Mouse (Mus musculus) mouse trophoblast stem cell (cell line): Measurements from ENCODE around the gene Fam89a.

Source experiments
- in situ Hi-C, 2 experiments: fragments of 300-500 bp; cut with MseI, MboI; formaldehyde crosslinking; loops; 2 replicates in 1 of 2; 3 replicates in 1 of 2; pipeline ENCODE4 v1.15.1; 2025

The Fam89a gene

DNA sequence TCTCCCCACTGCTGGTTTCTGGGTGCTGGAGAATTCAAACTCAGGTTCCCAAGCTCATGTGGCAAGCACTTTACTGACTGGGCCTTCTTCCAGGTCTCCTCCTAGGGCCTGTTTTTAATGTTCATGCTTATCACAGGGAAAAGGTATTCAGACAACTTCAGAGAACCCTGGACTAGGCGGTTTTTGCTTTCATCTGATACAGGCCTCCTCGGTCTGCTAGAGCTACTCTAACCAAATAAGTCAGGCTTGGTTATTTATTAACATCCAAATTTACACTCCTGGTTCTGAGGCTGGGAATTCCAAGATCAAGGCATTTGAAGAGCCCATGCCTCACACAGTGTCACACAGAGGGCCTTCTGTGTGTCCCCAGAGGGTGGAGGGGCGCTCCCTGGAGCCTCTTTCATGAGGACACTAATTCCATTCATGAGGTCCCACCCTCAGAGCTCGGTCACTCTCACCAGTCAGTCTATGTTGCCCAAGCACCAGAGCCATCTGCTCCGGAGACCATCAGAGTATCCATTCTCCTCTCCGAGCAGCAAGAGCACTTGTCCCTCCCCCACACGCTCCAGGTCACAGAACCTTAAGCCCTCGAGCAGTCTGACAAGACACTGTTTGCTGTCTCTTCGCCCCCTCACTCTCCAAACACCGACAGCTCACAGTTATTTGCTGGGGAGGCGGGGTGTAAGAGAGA, 2.6 kb upstream of the Fam89a start:
- in situ Hi-C loops: no loop called here

DNA sequence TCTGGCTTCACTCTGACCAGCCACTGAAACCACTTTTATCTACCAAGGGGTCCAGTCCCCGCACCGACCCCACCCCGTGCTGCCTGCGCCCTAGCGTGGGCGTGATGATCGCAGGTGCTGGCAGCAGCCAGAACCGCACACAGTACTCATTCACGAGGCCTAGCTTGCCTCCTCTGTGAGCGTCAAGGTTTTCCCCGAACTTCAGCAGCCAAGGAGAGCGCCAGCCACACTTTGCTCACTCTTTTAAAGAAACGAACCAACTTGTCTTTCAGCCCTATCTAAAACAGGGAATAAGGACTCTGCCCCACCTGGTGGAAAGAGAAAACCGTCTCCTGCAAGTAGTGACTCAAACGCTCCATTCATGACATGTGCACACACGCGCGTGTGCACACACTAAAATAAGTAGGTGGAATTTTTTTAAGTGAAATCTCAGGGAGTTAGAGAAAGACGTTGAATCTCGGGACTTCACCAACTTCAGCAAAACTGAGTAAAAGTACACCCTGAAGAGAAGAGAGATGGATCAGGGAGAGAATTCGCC, 762 bp upstream of the Fam89a start:
- in situ Hi-C loops: no loop called here

DNA sequence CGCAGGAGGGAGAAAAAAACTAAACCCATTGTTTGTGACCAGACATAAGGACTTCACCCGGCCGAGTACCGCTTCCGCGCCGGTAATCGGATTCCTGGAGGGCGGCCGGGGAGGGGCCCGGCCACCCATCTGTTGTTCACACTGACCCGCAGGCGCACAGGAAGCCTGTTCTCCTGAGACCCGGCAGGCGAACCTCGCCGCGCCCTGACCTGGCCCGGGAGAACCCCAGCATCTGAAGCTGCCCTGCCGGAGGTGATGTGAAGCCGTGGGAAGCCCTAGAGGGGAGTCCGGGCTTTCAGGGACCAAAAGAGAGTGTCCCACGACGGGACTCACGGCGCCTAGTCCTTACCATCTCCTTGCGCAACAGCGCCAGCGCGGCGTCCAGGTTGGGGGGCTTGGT, 441 bp downstream of the Fam89a start:
- in situ Hi-C loops: no loop called here

- in situ Hi-C loops: no loop called here
These were observed 5.0 kb downstream of the Fam89a start for GRCm38 (mm10) chr8:124746661-124747060.

DNA sequence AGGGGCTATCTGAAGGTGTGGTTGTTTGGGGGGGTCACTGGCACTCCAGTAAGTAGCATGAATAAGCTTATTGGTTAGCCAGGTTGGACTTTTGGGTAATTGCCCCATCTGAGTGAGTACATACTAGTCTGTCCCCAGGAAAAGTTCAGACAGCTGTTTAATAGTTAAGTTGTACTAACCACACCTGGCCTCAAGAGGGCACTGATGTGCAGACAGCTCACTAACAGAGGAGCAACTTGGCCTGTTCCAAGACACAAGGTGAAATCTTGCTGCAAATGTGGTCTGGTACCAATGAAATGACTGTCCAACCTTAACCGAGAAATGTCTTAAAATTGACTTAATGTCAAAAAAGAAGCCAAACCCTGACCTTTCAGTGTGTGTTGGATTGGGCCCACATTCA, 12.4 kb downstream of the Fam89a start:
- in situ Hi-C loops: no loop called here

GRCm38 (mm10) chr8:124735371-124735911, 16.2 kb downstream of the Fam89a start:
- in situ Hi-C loops: no loop called here

GRCm38 (mm10) chr8:124732828-124733227, 18.8 kb downstream of the Fam89a start:
- in situ Hi-C loops: no loop called here

DNA sequence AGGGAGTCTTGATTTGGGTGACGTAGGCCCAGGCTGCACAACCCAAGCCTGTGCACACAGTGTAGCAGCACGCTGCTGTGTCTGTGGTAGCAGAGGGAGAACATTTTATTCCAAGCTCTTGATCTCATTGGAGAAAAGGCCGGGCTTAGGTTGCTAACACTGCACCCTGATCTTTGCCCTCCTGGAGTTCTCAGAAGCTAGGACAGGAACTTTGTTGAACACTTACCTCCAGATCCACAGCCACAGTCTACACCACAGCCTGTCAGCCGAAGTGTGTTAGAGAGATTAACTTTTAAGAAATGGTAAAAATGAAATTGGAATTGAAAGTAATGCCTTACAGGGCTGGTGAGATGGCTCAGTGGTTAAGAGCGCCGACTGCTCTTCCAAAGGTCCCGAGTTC, 27.3 kb downstream of the Fam89a start:
- in situ Hi-C loops: no loop called here

GRCm38 (mm10) chr8:124721862-124722515, 29.6 kb downstream of the Fam89a start, which contains the start of the genes Ttc13 and Arv1:
TSS of gene Ttc13 (minus strand) at chr8:124721983.
TSS of gene Arv1 (plus strand) at chr8:124722139.
- in situ Hi-C loops: no loop called here

DNA sequence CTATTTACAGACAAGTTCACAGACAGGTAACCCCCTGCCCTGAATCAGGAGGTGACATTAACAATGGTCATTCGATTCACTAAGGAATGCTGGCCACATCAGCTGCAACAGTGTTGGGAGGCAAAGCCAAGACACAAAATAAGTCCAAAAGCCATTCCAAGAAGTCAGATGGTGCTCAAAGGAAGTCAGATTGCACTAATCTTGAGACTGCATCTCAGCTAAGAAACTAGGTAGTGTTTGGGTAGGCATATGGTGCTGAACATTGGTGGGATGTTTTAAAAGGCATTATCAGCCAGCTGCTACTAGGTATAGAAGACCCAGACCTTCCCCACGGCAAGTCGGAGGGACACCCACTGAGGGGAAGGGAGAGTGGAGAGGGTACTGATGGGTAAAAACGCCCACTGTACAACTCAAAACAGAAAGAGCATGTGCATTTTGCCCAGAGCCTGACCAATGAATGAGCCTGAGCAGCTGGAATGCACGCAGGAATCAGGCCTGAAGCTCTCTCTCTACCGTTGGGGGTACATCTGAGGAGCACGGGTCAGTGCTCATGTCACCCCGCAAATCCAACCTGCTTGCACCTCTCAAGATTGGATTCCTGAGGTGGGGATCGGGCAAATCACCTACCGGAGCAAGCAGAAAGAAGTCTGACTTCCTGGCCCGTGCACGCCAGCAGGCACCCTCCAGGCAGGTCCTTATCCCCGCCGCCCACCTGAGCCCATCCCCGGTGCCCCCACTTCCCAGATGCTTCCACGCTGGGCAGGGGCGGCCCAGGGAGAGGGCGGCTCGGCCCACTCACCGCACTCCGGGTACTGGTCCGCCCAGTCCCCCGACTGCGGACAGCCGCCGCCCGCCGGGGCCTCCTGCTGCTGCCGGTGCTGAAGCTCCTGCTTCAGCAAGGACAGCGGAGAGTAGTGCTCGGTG, 30.4 kb downstream of the Fam89a start:
- in situ Hi-C loops: no loop called here

DNA sequence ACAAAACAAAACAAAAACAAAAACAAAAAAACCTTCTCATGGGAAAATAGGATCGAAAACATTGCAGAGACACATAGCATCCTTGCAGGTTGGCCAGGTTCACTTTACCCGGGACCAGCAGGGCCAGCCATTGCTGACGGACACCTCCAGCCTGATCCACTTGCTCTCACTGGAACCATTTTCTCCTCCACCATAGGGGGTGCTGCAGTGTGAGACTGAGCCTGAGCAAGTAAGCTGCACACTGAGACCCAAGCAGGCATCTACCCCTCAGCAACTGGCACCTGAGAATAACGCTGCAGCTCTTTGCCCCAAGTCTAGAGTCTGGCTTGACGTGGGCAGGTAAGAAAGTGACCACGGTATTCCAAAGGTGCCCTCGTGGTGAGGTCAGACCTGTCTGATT, 31.5 kb downstream of the Fam89a start:
- in situ Hi-C loops: no loop called here

DNA sequence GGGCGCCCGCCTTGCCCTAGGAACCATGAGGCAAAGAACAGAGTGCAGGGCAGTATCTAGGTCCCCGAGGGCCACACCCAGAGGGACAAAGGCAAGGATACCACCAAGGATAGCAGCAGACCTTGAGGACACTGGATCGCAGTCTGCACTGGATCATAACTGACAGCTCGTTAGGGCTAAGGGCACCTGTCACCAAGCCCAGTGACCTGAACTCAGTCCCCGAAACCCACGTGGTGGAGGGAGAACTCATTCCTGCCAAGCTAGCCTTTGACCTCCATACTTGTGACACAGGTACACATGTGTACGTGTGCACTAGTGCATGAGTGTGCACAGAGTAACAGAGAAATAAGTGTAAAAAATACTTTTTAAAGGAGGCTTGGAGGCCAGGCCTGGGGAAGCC, 35.9 kb downstream of the Fam89a start:
- in situ Hi-C loops: no loop called here

DNA sequence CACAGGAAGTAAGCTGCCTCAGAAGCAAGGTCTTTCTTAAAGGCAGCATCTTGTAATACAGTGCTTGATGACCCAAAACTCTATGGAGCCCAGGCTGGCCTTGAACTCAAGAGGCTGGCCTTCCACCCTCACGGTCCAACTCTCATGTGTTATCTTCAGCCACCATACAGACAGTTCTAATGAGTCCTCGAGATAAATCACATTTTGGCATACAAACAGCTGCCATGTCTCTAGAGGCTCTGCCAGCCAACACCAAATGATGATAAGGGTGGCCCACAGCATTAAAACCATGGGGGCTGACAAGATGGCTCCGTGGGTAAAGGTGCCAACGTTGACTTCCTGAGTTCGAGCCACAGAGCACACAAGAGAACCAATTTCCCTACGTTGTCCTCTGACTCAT, 38.4 kb downstream of the Fam89a start:
- in situ Hi-C loops: no loop called here

DNA sequence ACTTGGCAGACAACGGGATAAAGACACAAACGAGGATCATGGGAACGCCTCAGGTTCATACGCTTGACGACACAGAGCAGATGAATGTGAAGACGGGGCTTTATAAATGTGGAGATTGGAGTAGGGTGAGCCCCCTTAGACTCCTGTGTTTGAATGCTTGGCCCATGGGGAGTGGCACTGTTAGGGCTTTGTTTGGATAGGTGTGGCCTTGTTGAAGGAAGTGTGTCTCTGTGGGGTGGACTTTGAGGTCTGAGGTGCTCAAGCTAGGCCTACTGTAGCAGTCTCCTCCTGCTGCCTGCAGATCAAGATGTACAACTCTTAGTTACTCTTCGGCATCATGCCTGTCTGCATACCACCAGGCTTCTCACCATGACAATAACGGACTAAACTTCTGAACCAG, 45.8 kb downstream of the Fam89a start:
- in situ Hi-C loops: no loop called here

GRCm38 (mm10) chr8:124704376-124704775, 47.3 kb downstream of the Fam89a start:
- in situ Hi-C loops: no loop called here

DNA sequence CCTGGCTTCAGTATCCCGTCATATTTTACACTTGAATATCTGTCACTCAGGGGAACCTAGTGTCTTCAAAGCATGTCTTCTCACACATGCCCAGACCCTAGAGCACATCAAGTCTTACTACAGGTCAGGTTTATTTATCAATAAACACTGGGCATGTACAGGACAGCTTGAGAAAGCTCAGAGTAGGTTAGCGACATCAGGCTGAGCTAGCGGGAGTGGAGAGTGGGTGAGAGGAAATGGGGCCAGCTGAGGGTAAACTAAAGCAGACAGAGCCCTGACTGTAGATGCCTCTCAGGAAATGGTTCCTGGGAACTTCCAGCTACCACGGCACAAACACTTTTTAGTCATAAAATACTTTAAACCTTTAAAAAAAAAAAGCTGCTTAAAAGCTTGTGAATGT, 48.1 kb downstream of the Fam89a start:
- in situ Hi-C loops: no loop called here

DNA sequence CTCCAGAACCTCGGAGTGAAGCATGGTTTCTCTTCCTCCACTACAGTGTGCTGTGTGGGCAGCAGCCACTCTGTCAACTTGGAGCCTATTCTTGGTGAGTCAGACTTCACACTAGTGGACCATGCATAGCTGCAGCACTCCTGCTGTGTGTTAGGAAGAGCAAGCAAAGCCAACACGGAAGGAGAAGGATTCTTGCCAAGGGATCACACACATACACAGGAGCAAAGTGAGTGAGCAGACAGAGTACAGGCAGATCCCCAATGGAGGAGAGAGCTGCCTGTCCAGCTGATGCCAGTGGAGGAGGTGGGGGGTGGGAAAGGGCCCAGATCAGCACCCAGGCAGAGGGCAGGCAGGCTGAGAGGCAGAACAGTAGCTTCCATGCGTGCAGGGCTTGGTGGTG, 49.4 kb downstream of the Fam89a start:
- in situ Hi-C loops: no loop called here

DNA sequence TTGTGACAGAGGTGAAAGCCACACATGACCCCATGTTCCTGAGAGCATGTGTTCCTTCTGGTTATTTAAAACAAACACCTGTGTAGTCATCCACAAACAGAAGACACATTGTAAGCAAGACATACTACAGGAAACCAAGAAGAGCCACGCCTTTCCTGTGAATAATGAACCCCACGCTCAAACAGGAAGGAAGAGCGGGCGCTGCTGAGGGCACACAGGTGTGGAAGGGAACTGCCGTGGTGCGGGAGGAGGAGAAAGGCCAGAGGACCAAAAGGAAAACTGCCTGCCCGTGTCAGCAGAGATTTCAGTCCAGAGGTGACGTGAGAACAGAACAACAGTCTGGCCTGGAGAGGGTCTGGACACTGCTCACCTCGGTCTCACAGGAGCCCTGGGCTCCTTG, 50.6 kb downstream of the Fam89a start:
- in situ Hi-C loops: no loop called here

GRCm38 (mm10) chr8:124700271-124700670, 51.4 kb downstream of the Fam89a start:
- in situ Hi-C loops: no loop called here

GRCm38 (mm10) chr8:124695424-124696100, 56.1 kb downstream of the Fam89a start:
- in situ Hi-C loops: no loop called here

GRCm38 (mm10) chr8:124691706-124692105, 59.9 kb downstream of the Fam89a start:
- in situ Hi-C loops: no loop called here
